Mouse (Mus musculus): ENCODE data around the gene Dpysl5. TPM values are rescaled to one million over a fixed set of nuclear protein-coding genes. Genes with fewer than 3 reads are reported as not detected.

The Dpysl5 gene
- polyA plus RNA-seq, 1 experiment from 2014 or later: 7.2 TPM

Other genes starting within 250 kb of the Dpysl5 start
- gene Otof, start 249.6 kb upstream of the Dpysl5 start, polyA plus RNA-seq (2014; fragmentation: Nextera tagmentation; extraction: Ambion mirVana): 0.03 and 0.09 TPM in 2 replicates
- not detected in 2 replicates for gene 1700001C02Rik, start 245.5 kb upstream of the Dpysl5 start, polyA plus RNA-seq (2014; fragmentation: Nextera tagmentation; extraction: Ambion mirVana)
- gene Cib4, start 165.7 kb upstream of the Dpysl5 start, polyA plus RNA-seq (2014; fragmentation: Nextera tagmentation; extraction: Ambion mirVana): not detected in 2 replicates
- gene Kcnk3, start 123.4 kb upstream of the Dpysl5 start, polyA plus RNA-seq (2014; fragmentation: Nextera tagmentation; extraction: Ambion mirVana): 1.5 and 2.1 TPM in 2 replicates
- 15.8 and 27.6 TPM in 2 replicates for gene Slc35f6, start 63.6 kb upstream of the Dpysl5 start, polyA plus RNA-seq (2014; fragmentation: Nextera tagmentation; extraction: Ambion mirVana)
- 363 and 456 TPM in 2 replicates for gene Cenpa, start 44.8 kb upstream of the Dpysl5 start, polyA plus RNA-seq (2014; fragmentation: Nextera tagmentation; extraction: Ambion mirVana)
- gene Mapre3, start 103.1 kb downstream of the Dpysl5 start, polyA plus RNA-seq (2014; fragmentation: Nextera tagmentation; extraction: Ambion mirVana): 13.6 and 19.3 TPM in 2 replicates
- gene Tmem214, start 156.4 kb downstream of the Dpysl5 start, polyA plus RNA-seq (2014; fragmentation: Nextera tagmentation; extraction: Ambion mirVana): 53.1 and 65.1 TPM in 2 replicates
- 19.5 and 27.1 TPM in 2 replicates for gene Agbl5, start 177.1 kb downstream of the Dpysl5 start, polyA plus RNA-seq (2014; fragmentation: Nextera tagmentation; extraction: Ambion mirVana)
- gene Ost4, start 196.2 kb downstream of the Dpysl5 start, polyA plus RNA-seq (2014; fragmentation: Nextera tagmentation; extraction: Ambion mirVana): 500 and 653 TPM in 2 replicates
- 170 and 191 TPM in 2 replicates for gene Emilin1, start 201.8 kb downstream of the Dpysl5 start, polyA plus RNA-seq (2014; fragmentation: Nextera tagmentation; extraction: Ambion mirVana)
- 29.7 and 31.4 TPM in 2 replicates for gene Khk, start 209.9 kb downstream of the Dpysl5 start, polyA plus RNA-seq (2014; fragmentation: Nextera tagmentation; extraction: Ambion mirVana)
- 7.5 and 10.4 TPM in 2 replicates for gene Cgref1, start 234.0 kb downstream of the Dpysl5 start, polyA plus RNA-seq (2014; fragmentation: Nextera tagmentation; extraction: Ambion mirVana)
- 97.6 and 99.5 TPM in 2 replicates for gene Preb, start 248.8 kb downstream of the Dpysl5 start, polyA plus RNA-seq (2014; fragmentation: Nextera tagmentation; extraction: Ambion mirVana)